Comparison of ENCODE assay signal across 14 mouse cellular contexts in genomic region chr7:58436888-58437625, GRCm38 (mm10).
"Had no signal": no experiment of that assay in that cellular context is flagged by ENCODE, and none has a peak within 500 bp of the region (broad histone marks: within the 10 kb centered on the region; RNA-seq: fewer than 3 reads in every experiment).

No protein-coding gene starts in this region.

- H3K36me3 ChIP-seq: limb, embryonic 12.5 days; liver, embryonic 13.5 days; lung, embryonic 15.5 days; midbrain, embryonic 12.5 days; neural tube, embryonic 13.5 days had no signal

- H3K4me2 ChIP-seq: limb, embryonic 12.5 days; liver, embryonic 13.5 days; lung, embryonic 15.5 days; midbrain, embryonic 12.5 days; neural tube, embryonic 13.5 days had no signal

- H3K27me3 ChIP-seq: limb, embryonic 12.5 days; liver, embryonic 13.5 days; lung, embryonic 15.5 days; midbrain, embryonic 12.5 days; neural tube, embryonic 13.5 days had no signal

- DNase-seq: kidney, adult 8-10 months; kidney, postnatal 36 days; liver; liver, embryonic 13.5 days; liver, postnatal 0 days; retina, postnatal 1 day; right cerebral cortex, postnatal 4 days had no signal

- H3K9ac ChIP-seq: limb, embryonic 12.5 days; liver, embryonic 13.5 days; liver, postnatal 0 days; lung, embryonic 15.5 days; midbrain, embryonic 12.5 days; neural tube, embryonic 13.5 days had no signal

- H3K27ac ChIP-seq: kidney, postnatal 0 days; layer of hippocampus, adult 2 months; limb, embryonic 12.5 days; liver, embryonic 13.5 days; lung, embryonic 15.5 days; midbrain, embryonic 12.5 days; neural tube, embryonic 13.5 days had no signal

- H3K4me3 ChIP-seq: layer of hippocampus, adult 2 months; limb, embryonic 12.5 days; liver, embryonic 13.5 days; lung, embryonic 15.5 days; midbrain, embryonic 12.5 days; neural tube, embryonic 13.5 days had no signal

- ATAC-seq: liver, postnatal 0 days; midbrain, embryonic 16.5 days had no signal

- H3K9me3 ChIP-seq: limb, embryonic 12.5 days; liver, embryonic 13.5 days; lung, embryonic 15.5 days; midbrain, embryonic 12.5 days; neural tube, embryonic 13.5 days had no signal

- H3K4me1 ChIP-seq: limb, embryonic 12.5 days; liver, embryonic 13.5 days; lung, embryonic 15.5 days; midbrain, embryonic 12.5 days; neural tube, embryonic 13.5 days had no signal
